Mouse (Mus musculus): ENCODE results near the gene Mapkapk3.

Gene Mapkapk3

DNA sequence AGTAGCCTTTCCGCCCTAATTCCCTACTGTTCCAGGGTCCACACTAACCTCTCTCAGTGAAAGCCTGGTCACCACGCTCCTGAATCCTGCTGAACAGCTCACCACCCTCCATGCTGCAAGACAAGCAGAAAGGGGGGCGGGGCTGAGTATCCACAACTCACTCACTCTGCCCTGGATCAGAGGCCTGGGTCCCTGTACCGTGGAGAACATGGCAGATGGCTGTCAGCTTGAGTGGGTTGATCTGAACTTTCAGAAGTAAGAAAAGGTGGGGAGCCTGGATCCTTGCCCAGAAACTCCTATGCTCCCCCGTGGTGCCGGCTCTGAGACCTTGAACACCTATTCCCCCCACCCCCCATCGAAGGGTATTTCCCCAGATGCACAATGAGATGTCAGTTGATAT, 27.3 kb downstream of the Mapkapk3 start:
- no peak for DNase-seq

DNA sequence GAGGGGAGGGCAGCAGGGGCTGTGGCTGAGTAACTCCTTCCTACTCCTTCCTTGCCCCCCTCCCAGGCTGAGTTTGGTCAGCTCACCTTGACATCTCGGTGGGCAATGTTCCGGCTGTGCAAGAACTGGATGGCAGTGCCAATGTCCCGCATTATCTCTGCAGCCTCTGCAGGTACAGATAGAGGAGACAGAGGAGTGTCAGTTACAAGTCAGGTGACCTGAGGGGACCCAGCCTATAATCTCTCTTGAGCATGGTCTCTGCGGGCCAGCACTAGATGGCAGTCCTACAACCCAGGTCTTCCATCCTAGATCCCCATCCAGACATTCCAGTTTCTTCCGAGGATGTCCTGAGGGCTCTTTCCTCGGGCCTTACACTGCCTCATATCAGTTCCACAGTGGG, 27.9 kb downstream of the Mapkapk3 start:
- DNase-seq: no peak

DNA sequence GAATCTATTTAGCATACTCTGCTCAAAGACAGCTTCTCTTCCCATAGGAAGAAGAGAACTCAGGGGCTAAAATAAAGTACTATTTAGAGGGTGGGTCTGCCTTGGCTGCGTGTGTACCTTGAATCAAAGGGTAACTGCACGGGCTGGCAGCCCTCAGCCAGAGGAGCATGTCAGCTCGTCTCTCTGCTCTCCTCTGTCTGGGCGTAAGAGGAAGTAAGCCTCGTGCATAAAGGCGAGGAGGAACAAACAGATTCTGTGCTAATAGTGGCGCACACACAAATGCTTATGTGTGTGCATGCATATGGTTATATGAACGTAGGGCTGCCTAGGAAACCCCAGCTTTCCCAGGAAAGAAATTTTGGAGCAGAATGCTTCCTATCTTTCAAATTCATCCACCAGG, 28.8 kb downstream of the Mapkapk3 start:
- DNase-seq: no peak

DNA sequence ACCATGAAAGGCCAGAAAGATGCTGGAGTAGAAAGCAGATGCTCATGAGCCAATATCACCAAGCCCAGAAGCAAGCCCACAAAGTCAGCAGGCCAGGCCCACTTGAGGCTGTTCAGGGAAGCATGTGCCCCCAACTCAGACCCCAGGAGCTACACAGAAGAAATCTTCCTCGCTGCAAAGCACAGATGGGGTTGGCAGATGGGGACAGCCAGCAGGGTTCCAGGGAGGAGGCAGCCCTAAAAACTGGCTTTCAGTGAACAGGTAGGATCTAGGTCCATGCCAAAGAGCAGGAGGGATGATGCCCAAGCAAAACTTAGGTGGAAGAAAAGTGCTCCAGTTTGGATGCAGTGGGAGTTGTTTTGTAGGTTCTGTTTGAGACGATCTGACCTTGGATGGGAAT, 29.2 kb downstream of the Mapkapk3 start:
- peak; percentile 64 for DNase-seq

DNA sequence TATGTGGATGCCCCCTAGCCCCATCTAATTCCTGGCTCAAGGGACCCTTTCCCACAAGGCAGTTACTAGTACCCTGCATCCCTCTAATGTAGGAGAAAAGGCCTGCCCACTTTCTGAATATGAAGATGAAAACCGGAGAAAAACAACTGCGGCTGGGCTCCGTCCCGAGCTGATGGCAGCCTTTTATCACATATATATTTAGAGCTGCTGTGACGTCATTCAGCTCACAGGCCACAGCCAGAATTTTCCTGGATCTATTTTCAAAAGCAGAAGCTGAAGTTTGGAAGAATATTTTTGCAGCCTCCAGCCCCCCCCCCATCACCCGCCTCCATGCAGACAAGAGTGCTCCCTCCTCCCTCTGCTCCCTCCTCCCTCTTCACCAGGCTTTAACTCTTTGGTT, 30.1 kb downstream of the Mapkapk3 start:
- DNase-seq: no peak

DNA sequence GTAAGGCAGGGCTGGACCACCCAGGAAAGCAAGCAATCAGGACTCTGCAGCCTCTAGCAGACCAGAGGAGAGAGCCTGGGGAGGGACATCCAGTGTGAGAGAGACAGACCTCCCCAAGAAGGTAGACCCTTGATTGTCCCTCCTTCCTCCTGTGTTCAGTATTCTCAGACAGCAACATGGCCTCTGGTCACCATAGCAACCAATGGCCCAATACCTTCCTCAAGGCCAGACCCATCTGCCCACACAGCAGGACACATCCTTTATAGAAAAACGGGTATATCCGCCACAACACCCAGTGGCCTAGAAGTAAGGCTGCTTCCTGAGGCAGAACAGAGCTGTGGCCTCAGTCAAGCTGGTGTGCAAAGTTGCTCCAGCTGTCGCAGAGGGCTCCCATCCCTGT, 34.1 kb downstream of the Mapkapk3 start:
- DNase-seq: no peak

DNA sequence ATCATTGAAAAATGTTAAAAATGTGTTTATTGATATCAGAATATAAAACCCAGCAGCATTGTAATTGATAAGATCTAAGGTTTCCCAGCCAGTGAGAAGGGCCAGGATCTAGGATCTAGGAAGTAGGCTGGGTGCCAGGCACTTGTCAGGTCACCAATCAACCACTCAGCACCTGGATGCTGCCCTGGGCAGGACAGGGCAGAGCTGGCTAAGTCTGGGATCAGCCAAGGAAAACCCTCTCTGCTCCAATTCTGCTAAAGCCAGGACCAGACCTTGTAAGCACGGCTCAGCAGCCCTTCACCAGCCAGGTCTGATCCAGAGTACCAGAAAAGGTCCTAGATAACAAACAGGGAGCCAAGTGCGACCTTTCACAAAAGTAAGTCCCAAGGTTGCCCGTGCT, 34.8 kb downstream of the Mapkapk3 start:
- no peak for DNase-seq

DNA sequence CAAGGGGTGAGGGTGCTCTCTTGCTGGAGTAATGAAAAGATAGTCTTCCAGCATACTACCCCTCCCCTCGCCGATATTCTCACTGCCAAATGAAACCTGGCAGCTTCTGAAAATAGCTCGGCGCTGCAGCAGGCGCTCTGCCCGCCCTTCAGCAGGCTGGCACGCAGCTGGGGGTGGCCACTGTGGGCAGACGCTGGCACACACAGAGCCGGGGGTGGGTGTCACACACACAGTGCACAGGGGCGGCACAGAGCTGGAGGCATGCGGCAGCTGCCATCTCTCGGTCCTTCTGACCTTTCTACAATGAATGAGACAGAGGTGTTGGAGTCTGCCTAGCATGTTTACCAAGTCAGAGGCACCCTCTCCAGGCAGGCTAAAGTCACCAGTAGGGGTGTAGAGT, 35.2 kb downstream of the Mapkapk3 start:
- DNase-seq: peak; percentile 77

DNA sequence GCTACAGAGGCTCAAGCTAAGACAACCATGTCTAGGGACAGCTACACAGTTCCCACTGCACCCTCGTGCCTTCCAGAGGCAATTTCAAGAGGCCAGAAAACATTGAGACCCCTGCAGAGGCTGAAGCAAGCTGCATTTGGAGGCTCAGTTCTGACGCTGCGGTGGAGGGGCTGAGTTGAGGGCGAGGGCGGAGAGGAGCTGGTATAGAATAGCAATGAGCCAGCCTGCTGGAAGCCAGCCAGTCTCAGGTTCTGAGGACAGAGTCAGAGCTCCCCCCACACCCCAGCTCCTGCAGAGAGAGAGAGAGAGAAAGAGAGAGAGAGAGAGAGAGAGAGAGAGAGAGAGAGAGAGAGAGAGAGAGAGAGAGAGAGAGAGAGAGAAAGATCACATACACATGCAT, 37.5 kb downstream of the Mapkapk3 start:
- no peak for DNase-seq

DNA sequence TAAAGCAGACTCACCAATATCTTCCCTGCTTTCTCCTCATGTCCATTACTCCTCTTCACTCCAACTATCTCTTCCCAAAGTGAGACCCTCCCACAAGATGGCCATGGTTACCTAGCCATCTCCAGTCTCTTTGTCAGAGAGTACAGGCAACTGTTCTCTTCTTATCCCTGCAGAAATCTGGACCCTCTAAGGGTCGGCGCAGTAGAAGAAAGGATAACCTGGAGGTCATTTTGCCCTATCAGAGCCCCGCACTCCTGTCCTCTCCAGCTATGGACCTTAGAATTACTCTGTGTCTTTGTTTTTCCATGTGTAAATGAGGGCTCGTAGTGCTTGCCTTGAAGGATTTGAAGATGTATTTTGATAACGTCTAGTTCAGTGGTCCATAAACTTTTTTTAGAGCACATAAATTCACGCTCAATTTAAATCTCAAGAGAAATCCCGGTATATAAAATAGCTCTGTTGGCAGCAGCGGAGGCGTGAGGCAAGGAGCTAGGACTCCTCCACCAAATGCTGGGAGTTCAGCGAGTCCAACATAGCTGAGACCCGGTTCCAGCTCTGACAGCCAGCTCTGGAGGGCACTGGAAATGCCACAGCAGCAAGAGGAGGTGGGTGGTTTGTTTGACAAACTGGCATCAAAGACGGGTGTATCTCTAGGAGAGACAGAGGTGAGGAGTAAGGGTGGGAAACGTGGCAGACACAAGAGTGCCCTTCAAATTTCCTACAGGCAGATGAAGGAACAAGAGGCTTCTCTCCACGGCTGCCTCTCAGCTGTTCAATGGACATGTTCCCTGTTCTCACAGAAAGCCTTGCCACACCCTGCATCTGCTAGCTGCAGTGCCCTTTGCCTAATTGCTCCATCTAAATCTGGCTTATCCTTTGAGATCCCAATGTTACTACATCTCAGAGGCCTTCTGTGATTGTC, 39.0 kb downstream of the Mapkapk3 start:
- DNase-seq: no peak

DNA sequence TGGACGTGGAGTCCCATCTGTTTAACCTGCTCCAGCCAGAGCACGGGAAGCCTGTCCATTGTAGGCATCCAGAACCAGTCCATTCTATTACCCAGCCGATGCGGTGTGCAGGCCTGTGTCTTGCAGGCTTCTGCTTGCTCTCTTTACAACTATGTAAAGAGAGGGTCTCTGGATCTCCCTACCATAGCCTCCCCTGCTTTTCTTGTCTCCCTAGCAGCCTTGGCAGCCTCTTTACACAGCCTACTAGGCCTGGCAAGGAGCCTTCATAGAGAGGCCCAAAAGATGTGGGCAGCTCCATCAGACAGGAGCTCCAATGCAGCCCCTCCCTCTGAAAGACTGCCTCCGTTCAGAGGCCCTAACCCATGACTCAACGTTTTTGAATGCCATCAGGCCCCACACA, 40.5 kb downstream of the Mapkapk3 start:
- DNase-seq: no peak

DNA sequence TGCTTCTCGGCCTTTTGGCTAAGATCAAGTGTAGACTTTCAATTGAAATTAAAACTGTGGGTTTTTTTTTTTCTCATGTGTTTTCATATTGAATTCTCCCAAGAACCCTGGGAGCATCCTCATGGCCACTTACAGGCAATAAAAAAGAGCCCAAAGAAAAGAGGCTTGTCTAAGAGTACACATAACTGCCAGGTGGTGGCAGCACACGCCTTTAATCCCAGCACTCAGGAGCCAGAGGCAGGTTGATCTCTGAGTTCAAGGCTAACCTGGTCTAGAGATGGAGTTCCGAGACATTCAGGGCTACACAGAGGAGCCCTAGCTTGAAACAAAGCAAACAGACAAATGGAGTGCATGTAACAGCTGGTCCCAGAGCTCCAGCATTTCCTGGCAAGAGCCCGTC, 43.5 kb downstream of the Mapkapk3 start:
- DNase-seq: no peak

DNA sequence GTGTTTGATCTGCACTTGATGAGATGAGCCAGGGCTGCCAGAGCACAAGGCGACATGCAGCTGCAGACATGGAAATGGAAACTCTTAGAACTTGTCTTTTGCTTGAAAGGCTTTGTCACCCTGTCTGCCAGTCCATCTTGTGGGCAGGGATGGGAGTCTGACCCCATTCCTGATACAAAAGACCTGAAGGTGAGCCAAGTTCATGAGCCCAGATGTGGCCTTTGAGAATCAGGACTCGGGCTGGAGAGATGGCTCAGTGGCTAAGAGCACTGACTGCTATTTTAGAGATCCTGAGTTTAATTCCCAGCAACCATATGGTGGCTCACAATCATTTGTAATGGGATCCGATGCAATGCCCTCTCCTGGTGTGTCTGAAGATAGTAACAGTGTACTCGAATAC, 44.4 kb downstream of the Mapkapk3 start:
- no peak for DNase-seq

DNA sequence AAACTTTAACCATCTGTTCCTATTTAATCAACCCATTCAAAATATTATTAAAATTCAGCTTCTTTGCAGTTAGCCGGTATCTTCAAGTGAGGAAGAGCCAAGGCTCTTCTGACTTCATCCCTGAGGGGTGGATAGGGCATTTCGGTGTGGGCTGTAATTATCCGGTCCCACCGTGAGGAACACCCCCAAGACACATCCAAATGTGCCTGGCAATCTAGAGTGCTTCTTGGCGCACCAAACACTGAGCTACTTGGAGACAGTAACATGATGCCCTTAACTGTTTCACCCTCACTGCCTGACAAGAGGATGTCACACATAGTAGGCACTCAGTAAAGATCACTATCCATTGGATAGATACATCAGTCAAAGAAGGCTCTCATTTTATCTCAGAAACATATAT, 53.5 kb downstream of the Mapkapk3 start:
- no peak for DNase-seq

DNA sequence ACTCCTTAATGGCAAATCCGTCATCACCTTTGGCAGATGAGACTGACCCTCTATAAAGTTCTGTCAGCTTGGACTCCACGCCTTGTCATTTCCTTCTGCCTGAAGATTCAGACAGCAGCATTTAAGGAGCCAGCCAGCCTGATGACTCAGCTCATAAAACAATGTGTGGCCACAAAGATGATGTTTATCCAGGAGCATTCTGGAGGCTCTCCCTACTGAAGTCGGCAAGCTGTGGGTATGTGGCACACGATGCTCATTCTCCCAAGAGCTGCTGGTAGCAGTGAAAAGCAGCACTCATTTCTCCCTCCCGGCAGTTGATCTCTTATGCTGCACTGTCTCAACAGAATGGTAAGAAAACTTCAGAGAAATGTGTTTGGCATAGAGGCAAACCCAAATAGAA, 54.4 kb downstream of the Mapkapk3 start:
- no peak for DNase-seq

DNA sequence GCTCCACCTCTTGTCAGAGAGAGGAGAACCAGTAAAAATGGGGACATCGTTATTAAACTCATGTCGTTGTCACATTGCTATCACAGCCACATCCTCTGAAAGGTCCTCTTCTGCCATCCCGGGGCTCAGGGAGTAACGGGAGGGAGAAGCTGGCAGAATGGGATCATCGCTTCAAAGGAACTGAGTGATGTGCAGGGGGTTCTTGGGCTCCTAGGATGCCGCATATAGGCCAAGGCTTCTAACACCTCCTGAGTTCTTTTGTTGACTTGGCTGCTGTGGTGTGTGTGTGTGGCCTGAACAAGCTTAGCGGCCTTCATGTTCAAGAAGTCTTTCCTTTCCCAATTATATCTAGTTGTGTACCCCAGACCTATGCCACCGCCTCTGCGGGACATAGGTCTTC, 57.5 kb downstream of the Mapkapk3 start:
- DNase-seq: no peak

DNA sequence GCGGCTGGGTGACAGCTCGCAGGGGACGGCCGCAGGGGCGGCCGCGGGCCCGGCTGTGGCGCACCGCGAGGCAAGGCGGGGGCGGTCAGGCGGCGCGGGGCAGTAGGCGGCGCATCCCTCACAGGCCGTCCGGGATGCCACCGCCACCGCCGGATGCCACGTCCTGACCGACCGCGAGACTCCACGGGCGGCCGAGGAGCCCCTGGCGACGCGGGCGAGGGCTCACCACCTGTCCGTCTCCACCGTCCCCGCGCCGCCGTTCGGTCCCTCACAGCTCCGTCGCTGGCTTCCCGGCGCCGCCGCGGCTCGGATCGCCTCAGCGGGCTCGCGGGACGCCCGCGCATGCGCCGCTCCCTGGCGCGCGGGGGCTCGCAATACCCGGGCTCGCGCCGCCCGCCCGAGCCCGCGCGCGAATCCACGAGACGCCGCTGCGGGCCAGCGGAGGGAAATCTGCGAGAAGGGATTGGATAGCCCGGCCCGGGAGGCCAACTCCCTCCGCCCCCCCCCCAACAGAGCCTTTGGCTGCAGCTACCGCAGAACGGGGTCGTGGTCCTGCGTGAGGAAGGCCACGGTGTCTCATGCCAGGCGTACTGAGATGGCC, 58.0 kb downstream of the Mapkapk3 start, which contains the start of gene Dock3:
Gene Dock3, minus strand, starts transcription at position 371 of the 601 bp plus-strand sequence.
- DNase-seq: peak; percentile 86

DNA sequence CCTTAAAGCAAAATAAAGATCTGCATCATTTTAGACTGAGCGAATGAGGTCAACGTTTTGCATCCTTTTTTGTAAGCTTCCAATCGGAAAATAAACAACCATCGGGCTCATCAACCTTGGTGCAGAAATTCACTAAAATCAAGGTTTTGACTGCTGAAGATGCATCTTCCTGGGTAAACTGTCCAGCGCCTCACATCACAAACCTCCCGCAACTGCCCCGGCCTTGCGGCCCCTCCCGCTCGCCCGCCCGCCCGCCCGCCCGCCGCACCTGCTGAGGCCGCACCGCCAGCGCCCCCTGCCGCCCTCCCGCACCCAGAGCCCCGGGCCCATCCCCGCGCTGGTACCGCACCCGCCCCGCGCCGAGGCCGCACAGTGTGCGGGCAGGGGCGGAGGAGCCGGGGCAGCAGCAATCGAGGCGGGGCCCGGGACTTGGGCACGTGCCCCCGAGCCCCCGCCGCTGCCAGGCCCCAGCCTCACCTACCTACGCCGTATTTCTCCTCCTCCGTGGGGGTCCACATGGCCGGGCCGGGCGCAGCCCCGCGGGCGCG, 58.6 kb downstream of the Mapkapk3 start:
- DNase-seq: peak; percentile 78

DNA sequence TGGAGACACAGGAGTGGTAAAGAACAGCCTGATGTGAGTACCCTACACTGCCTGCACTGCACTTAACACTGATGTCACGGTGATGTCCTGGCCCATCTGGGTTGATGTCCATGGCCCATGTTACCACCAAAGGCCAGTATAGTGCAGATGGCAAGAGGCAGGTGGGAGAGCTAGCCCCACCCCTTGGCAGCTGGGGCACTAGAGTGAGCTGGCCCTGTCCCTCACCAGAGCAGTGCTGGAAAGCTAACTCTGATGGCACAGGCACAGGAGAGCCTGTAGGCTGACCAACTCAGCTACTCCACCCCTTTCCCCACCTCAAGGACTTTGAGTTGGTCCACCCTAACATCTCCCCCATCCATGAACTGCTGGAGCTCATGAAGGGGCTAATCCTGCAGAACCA, 65.1 kb downstream of the Mapkapk3 start:
- no peak for DNase-seq
